Mouse (Mus musculus) frontal cortex, postnatal 25 days (tissue): ENCODE measurements around the gene Nckap1l.

Experiments
- DNase-seq, 2 experiments: peaks; one replicate each; pipeline ENCODE4 v3.0.0; 2022; ENCODE audit warnings: low spot score in 2 of 2

Gene Nckap1l

GRCm38 (mm10) chr15:103537822-103538213, 84.2 kb downstream of the Nckap1l start, which contains the start of gene Ppp1r1a:
Gene Ppp1r1a, minus strand, starts transcription at chr15:103538003.
- DNase-seq, result peak in 1 of 2 experiments; percentile 68

- DNase-seq, result no peak
These were observed 85.7 kb downstream of the Nckap1l start for GRCm38 (mm10) chr15:103539259-103539658.

- no peak for DNase-seq
These were observed 87.1 kb downstream of the Nckap1l start for GRCm38 (mm10) chr15:103540646-103541045.

GRCm38 (mm10) chr15:103542526-103542925, 88.9 kb downstream of the Nckap1l start:
- DNase-seq, result no peak

- DNase-seq, result no peak
These were observed 94.4 kb downstream of the Nckap1l start for GRCm38 (mm10) chr15:103547983-103548382.
